Mouse (Mus musculus): ENCODE data around the gene Nek7.

DNA sequence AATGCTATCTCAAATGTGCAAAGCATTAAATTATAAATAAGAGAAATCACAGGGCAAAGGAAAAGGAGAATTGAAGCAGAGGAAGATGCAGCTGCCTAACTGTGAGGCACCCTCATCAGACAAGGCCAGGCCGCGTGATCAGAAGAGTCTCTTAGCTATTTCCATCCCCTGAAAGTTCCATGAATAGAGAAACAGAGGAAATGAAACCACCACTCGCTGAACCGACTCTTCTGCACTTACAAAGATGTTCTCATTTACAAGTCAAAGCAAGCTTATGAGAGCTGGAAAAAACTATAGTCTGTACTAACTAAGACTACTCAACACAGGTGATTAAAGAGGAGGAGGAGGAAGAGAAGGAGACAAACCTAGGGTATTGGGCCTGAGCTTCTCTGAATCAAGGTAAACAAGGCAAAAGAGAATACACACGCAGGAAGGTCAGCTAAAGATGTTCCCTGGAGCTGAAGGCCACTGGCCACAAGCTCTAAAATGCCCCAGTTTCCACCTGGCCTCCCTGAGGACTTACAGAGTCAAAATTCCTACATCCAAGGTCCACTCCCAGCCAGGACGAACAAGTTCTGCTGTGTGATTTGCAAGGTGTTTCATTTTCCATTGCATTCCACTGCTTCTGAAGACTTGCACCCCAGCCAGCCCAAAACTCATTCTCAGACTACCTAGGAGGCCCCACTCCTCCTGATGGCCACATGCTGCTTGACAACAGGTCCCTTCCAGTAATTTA lies 5.2 kb downstream of the Nek7 start:
- TF ChIP-seq EP300 (IDR thresholded peaks at IDR 0.05; ENCODE audit: low read depth) = no peak
- no peak for TF ChIP-seq CTCF (IDR thresholded peaks at IDR 0.05; ENCODE audit: low read depth)

All from liver, postnatal 0 days (tissue).